Mouse (Mus musculus) spleen, adult 10 weeks (tissue): ENCODE measurements around the gene Vmn1r138. TPM values are rescaled to one million over a fixed set of nuclear protein-coding genes. Genes with fewer than 3 reads are reported as not detected.

Experiments
- polyA plus RNA-seq: library from polyadenylated mRNA; stranded (reverse); fragments of 350-450 nt; fragmentation: Illumina TruSeq; extraction: RNeasy Lipid Tissue Mini Kit (QIAGEN cat#74804); gene quantifications from one replicate; pipeline ENCODE4 v1.2.3, GENCODE M21; 2015; ENCODE audit warnings: low replicate concordance; ENCODE audit not compliant: insufficient read depth

Gene Vmn1r138
- polyA plus RNA-seq, result not detected

DNA sequence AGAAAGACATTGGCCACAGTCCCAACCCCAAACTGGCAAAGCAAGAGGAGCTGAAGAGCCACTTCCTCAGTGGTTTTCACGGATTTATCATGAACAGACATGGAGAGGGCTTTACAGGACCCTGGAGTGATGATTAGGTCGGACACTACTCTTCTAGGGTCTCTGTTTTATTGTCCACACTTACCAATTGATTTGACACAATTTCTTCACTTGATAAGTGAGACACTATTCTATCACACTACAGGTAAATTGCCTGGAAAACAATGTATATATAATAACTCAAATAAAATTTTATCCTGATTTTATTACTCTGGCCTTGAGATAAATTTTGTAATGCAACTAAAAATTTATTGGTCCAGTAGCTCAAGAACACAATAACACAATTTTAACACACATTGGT lies at the start of gene Vmn1r138:
Gene Vmn1r138, minus strand, starts transcription at position 101 of the 400 bp plus-strand sequence.

GRCm38 (mm10) chr7:22068757-22069156 lies 40.1 kb upstream of the Vmn1r138 start, which contains the start of gene Vmn1r139:
Gene Vmn1r139 (plus strand): TSS chr7:22069057.

DNA sequence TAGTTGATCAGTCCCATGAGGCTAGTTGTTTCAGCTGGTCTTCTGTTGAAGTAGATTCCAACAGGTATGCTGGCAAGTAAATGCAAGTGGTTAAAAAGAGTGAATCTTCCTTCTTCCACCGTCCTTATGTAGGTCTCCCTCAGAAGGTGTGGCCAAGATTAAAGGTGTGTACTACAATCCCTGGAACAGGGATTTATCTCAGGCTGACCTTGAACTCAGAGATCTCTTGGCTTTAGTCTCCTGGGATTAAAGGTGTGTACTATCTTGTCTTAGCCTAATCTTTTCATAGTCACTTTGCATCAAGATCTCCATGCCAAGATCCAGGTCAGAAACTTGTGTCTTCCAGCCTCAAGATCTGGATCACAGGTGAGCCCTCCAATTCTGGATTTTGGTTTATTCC lies 27.5 kb upstream of the Vmn1r138 start, which contains the start of gene Gm6176:
Gene Gm6176, minus strand, starts transcription at position 101 of the 400 bp plus-strand sequence.

GRCm38 (mm10) chr7:21994287-21994686 lies 34.4 kb downstream of the Vmn1r138 start, which contains the start of gene Vmn1r137:
Gene Vmn1r137 (plus strand): TSS chr7:21994587.

Other genes with a start within 250 kb of the Vmn1r138 start
- not detected for gene Gm4177, start 232.2 kb downstream of the Vmn1r138 start, polyA plus RNA-seq
- gene Vmn1r135, start 196.5 kb downstream of the Vmn1r138 start, polyA plus RNA-seq, result not detected
- gene Gm5725, start 184.6 kb downstream of the Vmn1r138 start, polyA plus RNA-seq, result not detected
- not detected for gene Gm5891, start 107.6 kb downstream of the Vmn1r138 start, polyA plus RNA-seq
- gene Vmn1r137, start 34.3 kb downstream of the Vmn1r138 start, polyA plus RNA-seq, result not detected
- gene Gm6176, start 27.4 kb upstream of the Vmn1r138 start, polyA plus RNA-seq, result not detected
- gene Vmn1r139, start 40.2 kb upstream of the Vmn1r138 start, polyA plus RNA-seq, result not detected
- not detected for gene Gm16451, start 89.3 kb upstream of the Vmn1r138 start, polyA plus RNA-seq
- gene Gm10666, start 105.8 kb upstream of the Vmn1r138 start, polyA plus RNA-seq, result not detected
- not detected for gene Vmn1r142, start 135.1 kb upstream of the Vmn1r138 start, polyA plus RNA-seq
- not detected for gene Vmn1r143, start 160.5 kb upstream of the Vmn1r138 start, polyA plus RNA-seq
- gene Gm8653, start 172.4 kb upstream of the Vmn1r138 start, polyA plus RNA-seq, result not detected
- gene Gm8453, start 200.6 kb upstream of the Vmn1r138 start, polyA plus RNA-seq, result not detected